ENCODE assay signal across 15 mouse cellular contexts in genomic region chr12:85382761-85383680, GRCm38 (mm10). TPM values are rescaled to one million over a fixed set of nuclear protein-coding genes. Genes with fewer than 3 reads are reported as not detected.
DNase-seq lines count a peak whose midpoint lies in the region; ATAC-seq lines count a peak whose summit lies in the region.
"Had no signal": no experiment of that assay in that cellular context is flagged by ENCODE, and none has a peak within 500 bp of the region (broad histone marks: within the 10 kb centered on the region; RNA-seq: fewer than 3 reads in every experiment).

No protein-coding gene starts in this region.

- DNase-seq in CD4-positive helper T cell, adult 2 months (ENCODE audit: low read depth, low spot score) = peak; percentile 16
- DNase-seq in CD4-positive, CD25-positive, alpha-beta regulatory T cell, adult 2 months (ENCODE audit: low read depth, low spot score) = peak; percentile 63
- no peak for DNase-seq in Muller cell, postnatal 12 days (ENCODE audit: inconsistent ontology term)
- no peak for DNase-seq in frontal cortex, postnatal 14 days (ENCODE audit: low spot score in 2 of 2)
- DNase-seq in B cell, adult 2 months = no peak
- DNase-seq: cerebellum, adult 11-12 months; cerebellum, postnatal 10 days; forebrain, postnatal 0 days; gastrocnemius, postnatal 36 days; kidney, adult 11 months; kidney, postnatal 4 days; right cerebral cortex, postnatal 14 days had no signal

- ATAC-seq in activated CD4-positive, CD25-positive, alpha-beta regulatory T cell, adult 4 months = peak; percentile 77
- peak; percentile 46; the same call in 1 of the 2 replicates for ATAC-seq in megakaryocyte-erythroid progenitor cell, adult 5-6 weeks (replicated peaks; ENCODE audit: low FRiP score, low TSS enrichment, poor library complexity, severe bottlenecking)
- ATAC-seq: forebrain, postnatal 0 days; hindbrain, embryonic 16.5 days had no signal

RNA-seq across cellular contexts. Expression of gene Tmed10, which starts 8.4 kb away (rescaled TPM):
- polyA plus RNA-seq in activated CD4-positive, CD25-positive, alpha-beta regulatory T cell, adult 4 months (2017; shearing (Covaris generic)) = 100 to 1,000 TPM; 186 to 204 TPM
- 129 and 143 TPM in 2 replicates for total RNA-seq in megakaryocyte-erythroid progenitor cell, adult 5-6 weeks (2014; fragmentation: Nextera tagmentation)
- total RNA-seq in megakaryocyte-erythroid progenitor cell, adult 5-6 weeks (2017) = 64.2 and 68.4 TPM in 2 replicates

RNA-seq across cellular contexts. Expression of gene Nek9, which starts 43.9 kb away (rescaled TPM):
- 10 to 100 TPM; 12.2 to 12.4 TPM for polyA plus RNA-seq in activated CD4-positive, CD25-positive, alpha-beta regulatory T cell, adult 4 months (2017; shearing (Covaris generic))
- 23.8 and 29.5 TPM in 2 replicates for total RNA-seq in megakaryocyte-erythroid progenitor cell, adult 5-6 weeks (2014; fragmentation: Nextera tagmentation)
- total RNA-seq in megakaryocyte-erythroid progenitor cell, adult 5-6 weeks (2017) = 21.9 and 23.5 TPM in 2 replicates

Comparison
In these comparisons a context has a peak if more than half of its experiments do, and no peak if none do; other contexts are left out.
1. DNase-seq: peak in CD4-positive helper T cell, adult 2 months (single experiment) and CD4-positive, CD25-positive, alpha-beta regulatory T cell, adult 2 months (single experiment); none in Muller cell, postnatal 12 days (single experiment), frontal cortex, postnatal 14 days (0 of 2) and B cell, adult 2 months (0 of 2).